Mouse (Mus musculus) 3T3-L1 (cell line): ENCODE results near the gene Dntt.

Source experiments
- DNase-seq: peaks from one replicate; pipeline ENCODE4 v3.0.0-alpha.2; 2015; ENCODE audit warnings: low read depth, low spot score

The Dntt gene

GRCm38 (mm10) chr19:41029219-41029618 lies at the start of gene Dntt:
TSS of gene Dntt (plus strand) at chr19:41029275.
- no peak for DNase-seq

- no peak for DNase-seq
These were observed 48.4 kb upstream of the Dntt start for GRCm38 (mm10) chr19:40980671-40981070.

- DNase-seq: no peak
These were observed 44.5 kb upstream of the Dntt start for GRCm38 (mm10) chr19:40984536-40984935.

DNA sequence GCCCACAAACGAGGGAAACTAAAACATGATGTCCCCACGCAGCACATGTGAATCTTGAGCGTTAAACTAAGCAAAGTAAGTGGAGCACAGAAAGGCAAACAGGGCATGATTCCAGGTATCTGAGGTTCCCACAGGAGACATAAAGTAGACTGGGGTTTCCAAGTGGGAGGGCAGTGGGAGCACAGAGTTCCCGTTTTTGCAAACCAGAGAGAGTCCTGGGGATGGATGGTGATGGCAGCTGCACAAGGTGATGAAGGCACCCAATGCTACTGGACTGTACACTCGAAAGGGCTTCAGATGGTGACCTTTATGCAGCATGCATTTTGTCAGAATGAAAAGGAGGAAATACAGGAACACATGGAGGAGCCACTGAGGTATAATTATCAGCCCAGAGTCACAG lies 40.2 kb upstream of the Dntt start:
- no peak for DNase-seq

DNA sequence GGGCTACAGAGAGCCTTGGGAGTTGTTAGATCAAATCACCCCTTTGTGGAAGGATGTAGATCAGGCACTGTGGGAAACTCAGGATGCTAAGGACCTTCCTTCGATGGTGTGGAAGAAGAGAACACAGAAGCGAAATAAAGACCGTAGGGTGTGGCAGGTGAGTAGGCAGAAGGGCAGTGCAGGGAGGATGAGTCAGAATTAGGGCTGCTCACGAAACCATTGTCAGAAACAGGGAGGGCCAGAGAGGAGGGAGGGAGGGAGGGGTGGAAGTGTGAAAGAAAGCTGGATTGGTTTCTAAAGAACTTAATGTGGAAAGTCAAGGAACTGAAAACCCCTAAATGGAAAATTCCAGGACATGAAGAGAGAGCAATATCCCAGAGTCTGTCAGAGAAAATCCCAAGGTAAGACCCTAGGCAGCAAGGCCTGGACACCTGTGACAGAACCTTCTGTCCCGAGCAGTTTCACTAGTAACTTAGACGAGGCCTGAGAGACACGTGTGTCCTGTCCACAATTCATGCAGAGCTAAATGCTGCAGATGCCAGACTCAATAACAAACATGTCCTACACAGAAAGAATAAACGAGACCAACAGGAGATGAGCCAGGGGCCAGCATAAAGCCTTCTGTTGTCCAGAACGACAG lies 39.0 kb upstream of the Dntt start:
- DNase-seq: peak; percentile 32

DNA sequence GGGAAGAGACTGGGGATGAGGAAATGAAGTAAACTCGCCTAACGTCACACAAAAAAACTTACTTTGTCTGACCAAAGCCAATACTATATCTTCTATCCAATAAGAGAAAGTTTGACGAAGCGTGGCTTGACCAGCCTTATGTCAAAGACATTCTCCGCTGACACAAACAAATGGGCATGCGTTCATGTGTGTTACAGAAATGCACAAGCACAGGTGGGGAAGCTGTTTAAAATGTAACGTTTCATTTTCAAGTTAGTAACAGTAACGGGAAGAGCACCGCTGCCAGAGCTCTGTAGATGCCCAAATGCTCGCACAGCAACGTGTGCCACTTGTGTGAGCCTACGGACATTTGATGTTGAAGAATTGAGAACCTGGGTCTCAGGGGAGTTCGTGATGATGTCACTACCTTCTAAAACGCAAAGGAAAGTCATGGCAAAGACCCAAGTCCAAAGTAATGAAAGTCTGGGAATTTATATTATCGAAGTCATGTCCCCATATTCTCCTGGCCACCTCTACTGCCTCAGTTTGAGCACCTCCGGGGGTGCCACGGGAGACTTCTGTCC lies 38.2 kb upstream of the Dntt start:
- DNase-seq: no peak

DNA sequence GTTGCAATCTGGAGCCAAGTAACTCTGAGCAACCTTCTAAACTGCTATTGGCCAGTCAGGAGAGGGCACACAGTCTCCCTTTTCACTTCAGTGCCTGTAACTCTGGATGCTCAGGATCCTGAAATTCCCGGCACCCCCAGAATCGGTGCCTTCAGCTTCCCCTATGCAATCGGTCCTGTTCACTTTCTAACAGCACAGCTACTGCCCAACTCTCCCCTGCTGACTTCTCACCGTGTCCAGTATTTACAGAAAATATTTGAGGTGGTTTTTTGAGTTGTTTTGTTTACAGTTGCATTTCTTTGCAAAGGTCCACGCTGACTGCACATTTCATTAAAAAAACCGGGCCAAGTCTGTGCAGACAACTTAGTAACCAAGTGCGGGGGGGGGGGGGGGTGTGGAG lies 37.4 kb upstream of the Dntt start:
- DNase-seq: no peak

DNA sequence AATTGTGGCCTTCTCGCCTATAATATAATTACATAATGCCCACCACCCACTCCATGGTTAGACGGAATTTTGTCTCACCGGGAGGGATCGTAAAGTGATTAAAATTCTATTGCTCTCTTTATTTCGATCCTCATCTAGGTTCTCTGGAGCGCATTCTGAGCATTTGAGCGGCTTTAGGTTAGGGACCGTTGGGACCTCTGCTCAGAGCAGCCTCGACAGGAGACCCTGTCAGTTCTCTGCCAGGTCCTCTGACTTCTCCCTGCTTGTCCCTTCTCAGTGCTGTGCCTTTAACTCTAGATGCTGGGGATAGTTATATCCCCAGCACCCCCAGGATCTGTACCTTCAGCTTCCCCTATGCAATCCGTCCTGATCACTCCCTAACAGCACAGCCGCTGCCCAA lies 37.0 kb upstream of the Dntt start:
- DNase-seq: no peak

- no peak for DNase-seq
These were observed 36.5 kb upstream of the Dntt start for GRCm38 (mm10) chr19:40992517-40993044.

DNA sequence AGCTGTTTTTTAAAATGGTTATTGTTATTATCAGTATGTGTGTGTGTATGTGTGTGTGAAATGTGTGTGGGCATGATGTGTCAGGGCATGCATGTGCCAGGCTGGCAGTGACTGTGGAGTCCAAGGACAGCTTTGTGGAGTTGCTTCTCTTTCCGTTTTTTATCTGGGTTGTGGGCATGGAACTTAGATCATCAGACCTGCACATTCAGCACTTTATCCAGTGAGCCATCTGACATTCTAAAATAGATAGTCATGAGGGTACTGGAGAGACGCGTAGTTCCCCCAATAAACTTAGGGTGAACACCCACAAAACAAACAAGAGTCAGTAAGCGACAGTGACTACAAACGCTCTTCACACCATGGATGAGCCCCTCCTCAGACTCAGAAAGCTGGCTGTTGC lies 35.7 kb upstream of the Dntt start:
- no peak for DNase-seq

GRCm38 (mm10) chr19:40994057-40994585 lies 35.0 kb upstream of the Dntt start, which contains the start of gene Blnk:
TSS of gene Blnk (minus strand) at chr19:40994535.
- no peak for DNase-seq

DNA sequence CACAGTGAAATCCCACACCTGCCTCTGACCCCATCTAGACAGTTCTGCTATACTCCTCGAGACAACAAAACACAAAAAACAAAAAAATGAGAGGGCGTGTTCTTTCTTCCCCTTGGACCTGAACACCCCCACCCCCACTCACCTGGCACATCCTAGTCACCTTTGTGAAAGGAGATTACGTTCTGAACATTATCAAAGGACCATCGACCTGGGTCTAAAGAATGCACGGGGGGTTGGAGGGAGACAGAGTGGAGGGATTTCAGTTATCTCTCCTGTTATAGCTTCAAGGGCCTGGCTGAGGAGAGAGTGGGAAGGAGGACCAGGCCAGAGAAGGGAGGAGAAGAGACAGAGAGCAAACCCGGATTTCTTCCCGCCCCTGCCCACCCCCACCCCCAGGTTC lies 34.2 kb upstream of the Dntt start:
- no peak for DNase-seq

GRCm38 (mm10) chr19:40995449-40996401 lies 33.4 kb upstream of the Dntt start:
- peak; percentile 65 for DNase-seq

GRCm38 (mm10) chr19:40996722-40997121 lies 32.4 kb upstream of the Dntt start:
- DNase-seq: no peak

DNA sequence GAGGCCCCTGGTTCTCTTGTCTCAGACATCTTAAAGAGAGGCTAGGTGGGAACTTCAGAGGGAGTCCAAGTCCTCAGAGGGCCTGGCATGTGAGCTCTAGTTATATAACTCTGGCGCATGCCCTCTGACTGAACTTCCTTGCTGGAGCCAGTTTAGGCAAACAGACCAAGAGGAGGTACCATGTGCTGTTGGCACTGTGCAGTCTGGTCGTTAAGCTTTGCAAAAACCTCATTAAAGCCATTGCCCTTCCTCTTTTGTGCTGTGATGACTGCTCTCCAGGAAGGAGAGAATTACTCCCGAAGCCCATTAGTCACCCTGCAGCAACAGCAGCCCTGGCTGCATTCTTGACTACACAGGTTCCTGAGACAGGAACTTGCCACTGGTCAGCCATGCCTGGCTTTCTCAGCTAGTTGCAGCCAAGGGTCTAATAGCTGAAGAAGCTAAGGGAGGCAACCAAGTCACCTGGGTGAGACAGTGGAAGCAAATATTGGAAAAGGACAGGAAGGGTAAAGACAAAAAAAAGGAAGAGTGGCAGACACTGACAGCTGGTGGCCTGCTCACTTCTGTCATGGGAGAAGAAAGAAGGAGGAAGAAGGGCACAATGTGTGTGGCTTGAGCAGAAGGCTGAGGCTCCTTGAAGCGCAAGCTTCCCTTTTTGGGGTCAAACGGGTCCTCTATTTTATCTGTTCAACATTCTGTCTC lies 30.5 kb upstream of the Dntt start:
- peak; percentile 9 for DNase-seq

GRCm38 (mm10) chr19:40999569-40999968 lies 29.5 kb upstream of the Dntt start:
- DNase-seq: no peak

GRCm38 (mm10) chr19:41003694-41004315 lies 25.3 kb upstream of the Dntt start:
- DNase-seq: peak; percentile 21

- DNase-seq: no peak
These were observed 22.5 kb upstream of the Dntt start for GRCm38 (mm10) chr19:41006621-41007020.

DNA sequence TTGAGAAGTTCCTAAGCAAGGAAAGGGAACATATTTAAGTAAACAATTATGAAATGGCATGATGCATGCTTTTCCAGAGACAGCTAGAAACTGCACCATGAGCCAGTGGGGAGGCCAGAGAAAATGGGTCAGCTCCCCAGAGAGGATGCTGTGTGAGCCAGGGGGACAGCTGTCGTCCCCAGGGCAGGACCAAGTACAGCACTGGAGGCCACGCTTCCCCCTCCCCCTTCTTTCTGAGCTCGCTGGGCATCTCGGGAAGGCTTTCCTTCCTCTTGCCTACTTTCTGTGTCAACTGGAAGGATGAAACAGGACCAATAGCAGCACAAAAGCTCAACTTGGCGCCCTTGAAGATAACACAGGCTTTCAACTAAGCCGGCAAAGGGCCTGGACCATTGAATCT lies 21.7 kb upstream of the Dntt start:
- DNase-seq: no peak

GRCm38 (mm10) chr19:41007733-41008132 lies 21.3 kb upstream of the Dntt start:
- DNase-seq: no peak
